Mouse (Mus musculus) spleen, adult 2 months (tissue): Measurements from ENCODE around the gene Best1. TPM values are rescaled to one million over a fixed set of nuclear protein-coding genes. Genes with fewer than 3 reads are reported as not detected.
A peak's percentile ranks its signal among the peaks of the same experiment; 100 is the strongest.

ENCODE experiments used
- DNase-seq, 2 experiments: peaks; one replicate each; pipeline versions ENCODE4 v3.0.0 to v3.0.0-alpha.2; 2012 to 2021; ENCODE audit warnings: low spot score in 2 of 2, low read depth in 1 of 2
- H3K27ac ChIP-seq: fragments of 200-500 bp; 2 replicates; pipeline ENCODE4 v1.5.1; 2012; ENCODE audit warnings: low read length, inconsistent platforms; ENCODE audit not compliant: insufficient read depth
- H3K27me3 ChIP-seq: fragments of 200-500 bp; 2 replicates; pipeline ENCODE4 v1.6.1; 2012; ENCODE audit warnings: mild to moderate bottlenecking, moderate library complexity, low read length, inconsistent platforms; ENCODE audit not compliant: control insufficient read depth, insufficient read depth
- H3K36me3 ChIP-seq: fragments of 200-500 bp; 2 replicates; pipeline ENCODE4 v1.6.1; 2012; ENCODE audit warnings: mild to moderate bottlenecking, low read length, inconsistent platforms; ENCODE audit not compliant: control insufficient read depth, insufficient read depth
- H3K4me1 ChIP-seq: fragments of 200-500 bp; 2 replicates; pipeline ENCODE4 v1.6.1; 2011; ENCODE audit warnings: inconsistent platforms; ENCODE audit not compliant: control insufficient read depth, insufficient read depth, insufficient read length
- H3K4me3 ChIP-seq: fragments of 200-500 bp; 2 replicates; pipeline ENCODE4 v1.5.1; 2011; ENCODE audit warnings: mild to moderate bottlenecking, inconsistent platforms; ENCODE audit not compliant: insufficient read depth, insufficient read length; ENCODE audit errors: extremely low read depth
- CTCF ChIP-seq: fragments of 200-500 bp; IDR thresholded peaks from 2 replicates; pipeline ENCODE4 v1.5.1; 2011; ENCODE audit warnings: mild to moderate bottlenecking, inconsistent platforms; ENCODE audit not compliant: insufficient read depth, insufficient read length, insufficient replicate concordance; ENCODE audit errors: extremely low read depth
- POLR2A ChIP-seq: fragments of 200-500 bp; IDR thresholded peaks from 2 replicates; pipeline ENCODE4 v1.6.1; 2011; ENCODE audit warnings: low read depth, low read length, inconsistent platforms
- WGBS: fragments of 180-500 bp; shearing (Covaris S2); methylation state at CpG from one replicate; pipeline ENCODE4 v1.1.7; 2018; 5-methylcytosine and 5-hydroxymethylcytosine counted together
- polyA plus RNA-seq: library from polyadenylated mRNA; depleted of rRNA; stranded (reverse); fragments of >200 nt; gene quantifications from 2 replicates; pipeline ENCODE4 v1.2.3, GENCODE M21; 2012

Best1 gene
- polyA plus RNA-seq, 1 experiment: 0.20 TPM

DNA sequence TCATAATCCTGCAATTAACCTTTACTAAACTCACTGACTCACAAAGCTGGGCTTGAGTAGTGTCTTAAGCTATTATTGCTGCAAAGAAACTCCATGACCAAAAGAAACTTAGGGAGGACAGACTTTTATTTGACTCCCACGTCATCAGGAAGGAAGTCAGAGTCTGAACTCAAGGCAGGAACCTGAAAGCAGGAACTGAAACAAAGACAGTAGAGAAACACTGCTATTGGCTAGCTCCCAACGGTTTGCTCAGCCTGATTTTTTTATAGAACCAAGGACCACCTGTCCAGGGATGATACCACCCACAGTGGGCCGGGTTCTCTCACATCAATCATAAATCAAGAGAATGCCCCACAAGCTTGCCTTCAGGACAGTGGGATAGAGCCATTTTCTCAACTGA is 49.0 kb downstream of the Best1 start:
- Histone ChIP-seq H3K36me3 (no peaks in the 10 kb centered on the region), H3K4me3 (no peak overlapping the region), H3K4me1 (peaks cover 8% of the 10 kb centered on the region; the same call in 1 of the 2 replicates), H3K27me3 (no peaks in the 10 kb centered on the region), H3K27ac (no peak overlapping the region; the same call in 1 of the 2 replicates)
- 34% methylated on average over 3 of the region's 3 CpGs for WGBS
- TF ChIP-seq POLR2A (no peak), CTCF (no peak)
- no peak for DNase-seq

DNA sequence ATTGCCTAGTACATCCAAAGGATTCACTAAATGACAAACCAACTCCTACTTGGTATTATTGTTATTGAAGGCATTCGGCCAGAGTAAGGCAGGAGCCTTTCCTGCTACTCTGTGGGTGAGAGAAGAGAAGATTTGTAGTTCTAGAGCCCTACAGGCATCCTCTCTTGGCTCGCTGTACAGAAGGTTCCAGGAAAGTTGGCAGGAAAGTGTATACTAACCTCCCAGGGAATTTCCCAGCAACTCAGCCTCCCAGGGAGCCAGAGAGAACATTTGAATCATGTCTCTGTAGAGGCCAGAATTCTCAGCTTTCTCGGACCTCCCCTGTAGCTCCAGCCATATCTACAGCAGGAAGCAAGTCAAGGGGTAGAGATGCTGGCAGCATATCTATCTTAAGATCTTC is 54.4 kb downstream of the Best1 start:
- Histone ChIP-seq H3K36me3 (no peaks in the 10 kb centered on the region), H3K4me3 (no peak overlapping the region), H3K27me3 (no peaks in the 10 kb centered on the region), H3K4me1 (peaks cover 10% of the 10 kb centered on the region; the same call in 1 of the 2 replicates), H3K27ac (no peak overlapping the region)
- no peak for TF ChIP-seq CTCF
- TF ChIP-seq POLR2A: no peak
- no peak for DNase-seq
- 81% methylated on average over 3 of the region's 3 CpGs for WGBS

DNA sequence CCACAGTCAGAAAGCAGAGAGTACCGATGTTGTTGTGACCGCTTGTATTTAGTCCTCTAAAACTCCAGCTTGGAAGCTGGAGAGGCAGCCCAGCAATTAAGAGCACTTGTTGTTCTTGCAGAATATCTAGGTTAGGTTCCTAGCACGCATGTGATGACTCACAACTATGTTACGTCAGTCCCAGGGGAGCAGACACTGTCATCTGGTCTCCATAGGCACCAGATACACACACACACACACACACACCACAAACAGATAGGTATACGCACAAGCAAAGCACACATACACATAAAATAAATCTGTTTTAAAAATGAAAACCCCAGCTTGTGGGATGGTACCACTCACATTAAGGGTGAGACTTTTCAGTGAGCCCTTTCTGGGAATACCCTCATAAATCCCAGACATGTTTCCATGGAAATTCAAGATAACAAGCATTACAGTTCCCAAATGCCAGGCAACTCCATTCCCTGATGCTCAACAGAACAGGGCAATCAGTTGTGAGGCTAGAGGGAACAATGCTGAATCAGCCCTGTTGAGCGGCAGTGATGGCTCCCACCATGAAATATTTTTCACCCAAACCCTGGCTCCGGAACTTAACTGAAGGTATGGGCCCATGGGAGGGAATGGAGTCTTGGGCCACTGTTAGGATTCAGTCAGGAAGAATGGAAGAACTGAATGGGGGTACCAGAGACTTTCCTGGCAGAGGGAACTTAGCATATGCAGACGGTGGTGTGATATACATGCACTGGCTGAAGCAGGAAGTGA is 55.5 kb downstream of the Best1 start:
- Histone ChIP-seq H3K4me3 (no peak overlapping the region), H3K4me1 (peaks cover 14% of the 10 kb centered on the region; the same call in 1 of the 2 replicates), H3K27me3 (no peaks in the 10 kb centered on the region), H3K27ac (no peak overlapping the region), H3K36me3 (no peaks in the 10 kb centered on the region)
- no peak for DNase-seq
- TF ChIP-seq POLR2A (no peak), CTCF (no peak)
- WGBS: 88% methylated on average over 8 of the region's 8 CpGs

DNA sequence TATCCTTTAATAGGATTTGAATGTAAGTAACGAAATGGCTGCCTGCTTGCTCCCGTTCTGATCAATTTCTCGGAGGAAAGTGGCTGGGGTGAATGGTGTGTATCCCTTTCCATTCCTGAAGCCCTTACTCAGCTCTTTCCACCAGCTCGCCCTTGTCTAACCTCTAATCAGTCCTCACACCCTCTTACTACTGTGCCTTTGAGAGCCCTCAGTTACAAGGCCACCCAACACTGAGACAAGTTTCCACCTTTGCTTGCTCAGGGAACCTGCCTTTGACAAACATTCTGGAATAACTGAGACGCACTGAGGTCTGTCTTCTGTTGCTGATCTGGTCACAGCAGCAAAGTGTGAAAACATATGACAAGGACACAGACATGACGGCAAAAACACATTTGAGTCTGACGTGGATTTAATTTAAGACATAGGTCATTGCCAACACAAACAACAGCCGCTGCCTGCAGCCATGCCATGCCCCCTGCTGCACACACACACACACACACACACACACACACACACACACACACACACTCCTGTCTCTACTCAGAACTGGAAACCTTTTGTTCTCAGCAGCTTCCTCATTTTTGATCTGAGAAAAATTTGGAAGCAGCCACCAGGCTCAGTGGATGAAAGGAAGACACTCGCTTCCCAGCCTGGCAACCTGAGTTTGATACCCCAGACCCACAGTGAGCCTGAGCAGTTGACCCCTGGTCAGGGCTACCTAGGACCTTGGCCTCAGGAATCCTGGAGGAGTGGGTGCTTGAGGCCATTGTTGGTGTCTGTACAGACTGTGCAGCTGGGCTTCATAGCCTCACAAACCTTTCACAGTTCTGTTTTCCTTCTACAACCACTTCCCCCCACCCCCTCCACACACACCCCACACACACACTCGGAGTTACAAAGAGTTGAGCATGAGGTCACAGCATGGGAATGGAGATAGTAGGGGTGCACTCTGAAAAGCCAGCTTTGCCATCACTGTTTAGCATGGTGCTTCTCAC is 58.6 kb downstream of the Best1 start:
- no peak overlapping the region for H3K4me3 ChIP-seq
- peaks cover 28% of the 10 kb centered on the region; the same call in 1 of the 2 replicates for H3K4me1 ChIP-seq
- DNase-seq: peak in 1 of 2 experiments; percentile 38
- peak overlapping the region; percentile 72 for H3K27ac ChIP-seq
- WGBS: 56% methylated on average over 10 of the region's 10 CpGs
- no peaks in the 10 kb centered on the region for H3K36me3 ChIP-seq
- H3K27me3 ChIP-seq: no peaks in the 10 kb centered on the region
- TF ChIP-seq POLR2A: no peak
- no peak for TF ChIP-seq CTCF

DNA sequence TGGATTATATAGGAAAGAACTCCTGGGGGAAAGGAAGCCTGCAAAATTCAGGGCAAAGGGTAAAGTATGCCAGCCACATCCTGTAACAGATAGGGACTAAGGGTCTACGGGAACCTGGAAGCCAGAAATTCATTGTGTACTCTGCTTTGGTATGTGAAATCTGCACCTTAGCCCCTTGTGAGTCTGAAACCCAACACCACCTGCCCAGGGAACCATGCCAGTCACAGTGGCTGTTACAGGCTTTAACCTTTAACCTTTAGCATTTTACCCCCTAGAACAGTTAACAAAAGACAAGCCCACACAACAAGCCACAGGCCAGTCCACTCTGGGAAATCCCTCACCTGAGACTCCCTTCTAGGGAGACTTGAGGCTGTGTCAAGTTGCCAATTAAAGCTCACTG is 59.6 kb downstream of the Best1 start:
- Histone ChIP-seq H3K4me1 (peaks cover 35% of the 10 kb centered on the region; the same call in 1 of the 2 replicates), H3K4me3 (no peak overlapping the region), H3K27ac (no peak overlapping the region), H3K27me3 (no peaks in the 10 kb centered on the region), H3K36me3 (no peaks in the 10 kb centered on the region)
- 73% methylated on average over 1 of the region's 1 CpGs for WGBS
- no peak for DNase-seq
- TF ChIP-seq CTCF (no peak), POLR2A (no peak)

DNA sequence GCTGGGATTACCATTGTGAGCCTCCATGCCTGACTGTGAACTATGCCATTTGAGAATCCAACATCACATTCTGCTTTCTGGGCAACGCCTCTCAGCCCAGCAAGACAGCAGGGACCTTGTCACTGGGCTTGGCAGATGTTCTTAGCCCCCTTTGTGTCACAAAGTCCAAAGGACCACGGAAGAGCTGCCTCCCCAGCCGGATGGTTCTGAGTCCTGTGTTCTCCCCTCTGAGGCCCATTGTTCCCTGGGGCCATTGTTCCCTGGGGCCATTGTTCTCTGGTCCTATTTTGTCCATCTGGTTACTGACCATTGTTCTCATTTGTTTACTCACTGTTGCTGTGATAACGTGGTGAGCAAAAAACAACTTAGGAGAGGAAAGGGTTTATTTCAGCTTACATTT is 60.5 kb downstream of the Best1 start:
- Histone ChIP-seq H3K27me3 (no peaks in the 10 kb centered on the region), H3K36me3 (no peaks in the 10 kb centered on the region), H3K4me3 (no peak overlapping the region), H3K27ac (no peak overlapping the region), H3K4me1 (peaks cover 42% of the 10 kb centered on the region; the same call in 1 of the 2 replicates)
- DNase-seq: no peak
- TF ChIP-seq POLR2A: no peak
- no peak for TF ChIP-seq CTCF
- 90% methylated on average over 4 of the region's 4 CpGs for WGBS
